Mouse (Mus musculus): ENCODE data around the gene Helq. TPM values are rescaled to one million over a fixed set of nuclear protein-coding genes. Genes with fewer than 3 reads are reported as not detected.

Gene Helq
- polyA plus RNA-seq, 1 experiment from 2014 or later, result 25.4 TPM

GRCm38 (mm10) chr5:100776900-100777299 is 21.5 kb downstream of the Helq start:
- Histone ChIP-seq H3K27me3 (no peaks in the 10 kb centered on the region), H3K27ac (no peak overlapping the region), H3K4me1 (no peaks in the 10 kb centered on the region), H3K36me3 (peaks cover 54% of the 10 kb centered on the region), H3K4me3 (no peak overlapping the region), H3K9me3 (no peaks in the 10 kb centered on the region), H3K9ac (no peak overlapping the region), H3K4me2 (replicated peaks) (no peak overlapping the region)
- no peak for ATAC-seq (ENCODE audit: insufficient number of reproducible peaks, insufficient read depth, low FRiP score, low TSS enrichment)
- WGBS, result 90% methylated on average over 5 of the region's 5 CpGs

DNA sequence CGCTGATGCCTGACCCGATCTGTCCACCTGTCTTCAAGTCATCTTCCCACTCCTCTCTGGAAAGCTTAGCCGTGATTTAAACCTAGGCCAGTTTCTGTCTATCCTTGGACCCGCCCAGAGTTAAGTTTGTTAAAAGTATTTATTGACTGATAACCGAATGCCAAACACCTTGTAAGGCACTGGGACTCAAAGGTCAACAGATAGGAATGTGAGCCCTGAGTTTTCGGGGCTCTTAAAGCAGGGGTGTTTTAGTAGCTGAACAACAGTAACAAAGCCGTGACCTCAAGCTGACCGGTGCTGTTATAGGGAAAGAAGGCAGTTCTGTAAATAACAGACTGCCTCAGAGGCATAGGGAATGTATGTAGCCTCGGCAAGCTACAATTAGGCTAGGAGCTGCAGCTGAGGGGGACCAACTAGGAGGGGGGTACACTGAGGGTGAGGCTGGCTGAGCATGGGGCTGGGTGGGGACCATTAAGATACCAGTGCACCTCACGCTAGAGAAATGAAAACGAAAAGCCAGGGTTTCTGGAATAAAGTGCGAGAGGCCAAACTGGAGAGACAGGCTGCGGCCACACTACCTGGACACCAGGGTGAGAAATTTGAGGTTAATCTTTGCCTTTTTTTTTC is 22.5 kb downstream of the Helq start:
- ATAC-seq (ENCODE audit: insufficient number of reproducible peaks, insufficient read depth, low FRiP score, low TSS enrichment), result no peak
- WGBS, result 93% methylated on average over 13 of the region's 13 CpGs
- H3K4me1 ChIP-seq, result no peaks in the 10 kb centered on the region

DNA sequence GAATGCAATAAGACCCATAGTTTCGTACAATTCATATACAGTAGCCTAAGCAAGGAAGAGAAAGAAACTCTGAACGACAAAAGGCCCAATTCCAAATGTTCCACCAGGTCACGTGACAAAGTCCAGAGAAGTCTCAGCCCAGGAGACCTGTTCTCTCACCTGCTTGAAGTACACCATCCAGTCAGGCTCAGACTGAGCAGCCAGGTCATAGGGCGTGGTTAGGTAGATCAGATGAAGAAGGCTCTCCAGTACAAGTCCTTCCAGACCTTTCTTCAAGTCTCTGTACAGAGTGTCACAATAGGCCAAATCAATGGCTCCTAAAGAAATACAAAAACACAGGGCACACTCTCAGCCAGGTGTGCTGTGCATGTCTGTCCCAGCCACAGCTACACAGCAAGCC is 26.8 kb downstream of the Helq start:
- Histone ChIP-seq H3K4me1 (no peaks in the 10 kb centered on the region), H3K36me3 (peaks cover 66% of the 10 kb centered on the region), H3K9ac (no peak overlapping the region), H3K27me3 (no peaks in the 10 kb centered on the region), H3K27ac (no peak overlapping the region), H3K4me3 (no peak overlapping the region), H3K4me2 (replicated peaks) (no peak overlapping the region), H3K9me3 (no peaks in the 10 kb centered on the region)
- no peak for ATAC-seq (ENCODE audit: insufficient number of reproducible peaks, insufficient read depth, low FRiP score, low TSS enrichment)
- 91% methylated on average over 4 of the region's 4 CpGs for WGBS

More for the DNA sequence above, 22.5 kb downstream of the Helq start:
- Histone ChIP-seq H3K4me3 (no peak overlapping the region), H3K27me3 (no peaks in the 10 kb centered on the region), H3K9ac (no peak overlapping the region), H3K27ac (no peak overlapping the region), H3K4me2 (replicated peaks) (no peak overlapping the region), H3K36me3 (peaks cover 54% of the 10 kb centered on the region), H3K9me3 (no peaks in the 10 kb centered on the region)

- ATAC-seq (ENCODE audit: insufficient number of reproducible peaks, insufficient read depth, low FRiP score, low TSS enrichment), result no peak
- Histone ChIP-seq H3K36me3 (peaks cover 74% of the 10 kb centered on the region), H3K4me3 (no peak overlapping the region), H3K27ac (no peak overlapping the region), H3K27me3 (no peaks in the 10 kb centered on the region), H3K4me2 (replicated peaks) (no peak overlapping the region), H3K4me1 (no peaks in the 10 kb centered on the region), H3K9me3 (no peaks in the 10 kb centered on the region), H3K9ac (no peak overlapping the region)
- 96% methylated on average over 7 of the region's 7 CpGs for WGBS
Observed at GRCm38 (mm10) chr5:100766026-100766425, 32.4 kb downstream of the Helq start.

- no peak overlapping the region for H3K4me3 ChIP-seq
- no peak overlapping the region for H3K27ac ChIP-seq
- 86% methylated on average over 7 of the region's 7 CpGs for WGBS
- no peak for ATAC-seq (ENCODE audit: insufficient number of reproducible peaks, insufficient read depth, low FRiP score, low TSS enrichment)
- H3K4me2 ChIP-seq (replicated peaks), result no peak overlapping the region
- H3K9ac ChIP-seq, result no peak overlapping the region
- H3K27me3 ChIP-seq, result no peaks in the 10 kb centered on the region
- no peaks in the 10 kb centered on the region for H3K9me3 ChIP-seq
- H3K4me1 ChIP-seq, result no peaks in the 10 kb centered on the region
- peaks cover 41% of the 10 kb centered on the region for H3K36me3 ChIP-seq
Observed at GRCm38 (mm10) chr5:100761736-100762135, 36.7 kb downstream of the Helq start.

- Histone ChIP-seq H3K27ac (no peak overlapping the region), H3K9me3 (no peaks in the 10 kb centered on the region), H3K36me3 (peaks cover 26% of the 10 kb centered on the region), H3K4me3 (no peak overlapping the region), H3K4me1 (no peaks in the 10 kb centered on the region), H3K27me3 (no peaks in the 10 kb centered on the region), H3K4me2 (replicated peaks) (no peak overlapping the region), H3K9ac (no peak overlapping the region)
- no peak for ATAC-seq (ENCODE audit: insufficient number of reproducible peaks, insufficient read depth, low FRiP score, low TSS enrichment)
- WGBS, result 84% methylated on average over 10 of the region's 10 CpGs
Observed at GRCm38 (mm10) chr5:100760049-100760663, 38.2 kb downstream of the Helq start.

GRCm38 (mm10) chr5:100758121-100758520 is 40.3 kb downstream of the Helq start:
- no peaks in the 10 kb centered on the region for H3K4me1 ChIP-seq
- H3K27ac ChIP-seq, result no peak overlapping the region
- H3K4me2 ChIP-seq (replicated peaks), result no peak overlapping the region
- no peak overlapping the region for H3K4me3 ChIP-seq
- no peaks in the 10 kb centered on the region for H3K9me3 ChIP-seq
- ATAC-seq (ENCODE audit: insufficient number of reproducible peaks, insufficient read depth, low FRiP score, low TSS enrichment), result no peak
- H3K36me3 ChIP-seq, result peaks cover 8% of the 10 kb centered on the region; the same call in 1 of the 2 replicates
- H3K27me3 ChIP-seq, result no peaks in the 10 kb centered on the region
- 95% methylated on average over 5 of the region's 5 CpGs for WGBS
- H3K9ac ChIP-seq, result no peak overlapping the region

DNA sequence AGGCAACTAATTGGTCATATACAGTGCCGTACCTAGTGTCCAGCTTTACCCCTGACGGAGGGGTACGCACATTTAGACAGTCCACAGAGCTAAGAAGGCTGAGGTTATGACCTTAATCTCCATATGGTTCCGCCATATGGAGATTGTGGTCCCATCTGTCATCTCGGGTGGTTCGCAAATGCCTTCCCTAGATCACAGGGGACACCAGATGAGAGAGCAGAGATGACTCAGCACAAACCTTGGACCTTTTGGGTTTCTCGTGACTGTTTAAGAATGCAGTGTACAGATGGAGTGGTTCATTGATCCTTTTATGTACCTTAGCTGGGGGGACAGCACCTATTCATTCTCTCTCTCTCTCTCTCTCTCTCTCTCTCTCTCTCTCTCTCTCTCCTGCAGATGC is 45.0 kb downstream of the Helq start:
- Histone ChIP-seq H3K4me2 (replicated peaks) (no peak overlapping the region), H3K4me3 (no peak overlapping the region), H3K9ac (no peak overlapping the region), H3K9me3 (no peaks in the 10 kb centered on the region), H3K27me3 (no peaks in the 10 kb centered on the region), H3K36me3 (no peaks in the 10 kb centered on the region), H3K27ac (no peak overlapping the region), H3K4me1 (no peaks in the 10 kb centered on the region)
- 65% methylated on average over 7 of the region's 7 CpGs for WGBS
- ATAC-seq (ENCODE audit: insufficient number of reproducible peaks, insufficient read depth, low FRiP score, low TSS enrichment), result no peak

GRCm38 (mm10) chr5:100751655-100752054 is 46.7 kb downstream of the Helq start:
- no peak overlapping the region for H3K27ac ChIP-seq
- H3K27me3 ChIP-seq, result no peaks in the 10 kb centered on the region
- H3K4me2 ChIP-seq (replicated peaks), result no peak overlapping the region
- no peak overlapping the region for H3K9ac ChIP-seq
- ATAC-seq (ENCODE audit: insufficient number of reproducible peaks, insufficient read depth, low FRiP score, low TSS enrichment), result 0 out of 2 replicates have a peak, but pooled peaks have one; percentile 28
- WGBS, result 75% methylated on average over 4 of the region's 4 CpGs
- H3K4me3 ChIP-seq, result no peak overlapping the region
- no peaks in the 10 kb centered on the region for H3K36me3 ChIP-seq
- H3K9me3 ChIP-seq, result no peaks in the 10 kb centered on the region
- no peaks in the 10 kb centered on the region for H3K4me1 ChIP-seq

DNA sequence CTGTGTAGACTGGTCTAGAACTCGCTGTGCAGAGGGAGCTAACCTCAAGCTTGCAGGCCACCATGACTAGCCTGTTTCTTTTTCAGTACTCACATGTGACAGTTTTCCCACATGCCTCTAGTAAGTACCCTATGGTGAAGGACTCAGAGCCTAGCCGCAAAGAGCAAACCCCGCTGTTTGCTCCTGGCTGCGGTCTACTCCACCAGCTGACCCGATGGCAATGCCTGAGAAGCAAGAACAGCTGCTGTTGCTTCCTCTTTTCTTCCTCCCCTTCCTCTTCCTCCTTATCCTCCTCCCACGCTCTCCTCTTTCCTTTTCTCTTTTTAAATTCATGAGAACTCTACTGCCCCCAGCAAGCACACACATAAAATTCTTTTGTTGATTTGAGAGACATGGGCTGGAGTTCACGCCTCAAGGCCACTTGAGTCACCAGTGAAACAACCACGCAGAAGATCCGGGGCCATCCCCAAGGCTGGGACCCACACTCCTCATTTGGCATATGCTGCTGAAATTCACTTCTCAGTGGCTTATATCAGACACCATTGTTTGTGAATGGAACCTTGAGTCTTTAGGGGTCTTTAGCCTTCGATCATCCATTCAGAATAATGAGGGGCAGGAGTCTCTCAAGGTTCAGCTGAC is 47.7 kb downstream of the Helq start:
- no peaks in the 10 kb centered on the region for H3K27me3 ChIP-seq

GRCm38 (mm10) chr5:100738802-100739201 is 59.6 kb downstream of the Helq start:
- no peak overlapping the region for H3K4me2 ChIP-seq (replicated peaks)
- ATAC-seq (ENCODE audit: insufficient number of reproducible peaks, insufficient read depth, low FRiP score, low TSS enrichment), result no peak

More for the DNA sequence above, 47.7 kb downstream of the Helq start:
- H3K4me3 ChIP-seq, result no peak overlapping the region
- H3K4me2 ChIP-seq (replicated peaks), result no peak overlapping the region
- H3K9ac ChIP-seq, result no peak overlapping the region
- no peaks in the 10 kb centered on the region for H3K4me1 ChIP-seq
- ATAC-seq (ENCODE audit: insufficient number of reproducible peaks, insufficient read depth, low FRiP score, low TSS enrichment), result no peak
- H3K9me3 ChIP-seq, result no peaks in the 10 kb centered on the region
- H3K36me3 ChIP-seq, result no peaks in the 10 kb centered on the region
- no peak overlapping the region for H3K27ac ChIP-seq
- WGBS, result 81% methylated on average over 10 of the region's 10 CpGs

DNA sequence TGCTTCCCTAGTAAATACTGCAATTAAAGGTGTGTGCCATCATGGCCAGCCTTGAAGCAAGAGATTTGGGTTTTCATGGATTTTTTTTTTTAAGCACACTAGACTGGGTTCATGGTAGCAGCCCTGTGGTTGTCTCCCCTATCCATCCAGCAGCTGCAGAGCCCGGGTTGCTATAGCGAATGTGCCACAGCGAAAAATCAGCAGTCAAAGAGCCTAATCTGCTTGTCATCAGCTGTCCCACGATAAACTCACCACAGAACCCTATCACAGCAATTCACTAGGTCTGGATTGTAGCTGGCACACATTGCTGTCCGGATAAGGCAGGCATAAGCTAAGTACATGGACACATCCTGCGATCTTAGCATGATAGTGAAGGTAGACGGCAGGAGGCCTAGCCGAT is 61.5 kb downstream of the Helq start:
- H3K9ac ChIP-seq, result no peak overlapping the region
- no peak overlapping the region for H3K4me3 ChIP-seq
- H3K27me3 ChIP-seq, result no peaks in the 10 kb centered on the region
- 91% methylated on average over 8 of the region's 8 CpGs for WGBS
- no peak overlapping the region for H3K27ac ChIP-seq
- ATAC-seq (ENCODE audit: insufficient number of reproducible peaks, insufficient read depth, low FRiP score, low TSS enrichment), result no peak
- H3K36me3 ChIP-seq, result no peaks in the 10 kb centered on the region
- H3K4me1 ChIP-seq, result no peaks in the 10 kb centered on the region
- no peak overlapping the region for H3K4me2 ChIP-seq (replicated peaks)
- peaks cover 5% of the 10 kb centered on the region; the same call in 1 of the 2 replicates for H3K9me3 ChIP-seq

More at GRCm38 (mm10) chr5:100738802-100739201, 59.6 kb downstream of the Helq start:
- 92% methylated on average over 8 of the region's 8 CpGs for WGBS
- no peaks in the 10 kb centered on the region for H3K36me3 ChIP-seq
- H3K9ac ChIP-seq, result no peak overlapping the region
- H3K4me1 ChIP-seq, result no peaks in the 10 kb centered on the region
- H3K4me3 ChIP-seq, result no peak overlapping the region
- H3K27ac ChIP-seq, result no peak overlapping the region
- H3K9me3 ChIP-seq, result peaks cover 5% of the 10 kb centered on the region; the same call in 1 of the 2 replicates
- H3K27me3 ChIP-seq, result no peaks in the 10 kb centered on the region

All from embryonic facial prominence, embryonic 12.5 days (tissue).